Comparison of ENCODE assay signal across 17 mouse cellular contexts in the genomic region with DNA sequence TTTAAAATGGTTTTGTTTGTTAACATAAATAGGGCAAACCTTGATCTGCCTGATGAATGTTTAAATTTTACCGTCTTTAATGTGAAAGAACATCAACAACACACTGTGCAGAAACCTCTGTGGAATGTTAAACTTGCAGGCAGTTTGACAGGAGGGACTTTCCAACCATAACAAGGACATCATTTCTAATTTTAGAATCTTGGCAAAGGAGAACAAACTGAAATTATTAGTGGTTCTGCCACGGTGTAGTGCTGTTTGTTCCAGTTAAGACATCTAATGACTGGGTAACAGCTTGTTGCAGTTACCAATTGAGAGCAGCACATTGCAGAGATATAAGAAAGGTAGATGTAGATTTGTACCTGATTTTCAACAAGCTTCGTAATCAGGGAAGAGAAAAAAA.
DNase-seq lines count a peak whose midpoint lies in the region; ATAC-seq and TF ChIP-seq lines count a peak whose summit lies in the region.
"Had no signal": no experiment of that assay in that cellular context is flagged by ENCODE, and none has a peak within 500 bp of the region (broad histone marks: within the 10 kb centered on the region; RNA-seq: fewer than 3 reads in every experiment).

No protein-coding gene starts in this region.

- no peaks in the 10 kb centered on the region for H3K27me3 ChIP-seq in heart, embryonic 11.5 days (ENCODE audit: control insufficient read depth, insufficient read depth, low read length)
- H3K27me3 ChIP-seq: midbrain, embryonic 15.5 days; neural tube, embryonic 15.5 days had no signal

- ATAC-seq in heart, embryonic 11.5 days (replicated peaks; ENCODE audit: insufficient number of reproducible peaks, low FRiP score, low TSS enrichment): no peak
- ATAC-seq: midbrain, embryonic 15.5 days had no signal

- no peaks in the 10 kb centered on the region for H3K4me1 ChIP-seq in heart, embryonic 11.5 days (ENCODE audit: control insufficient read depth, insufficient read depth, low read length)
- H3K4me1 ChIP-seq: midbrain, embryonic 15.5 days; neural tube, embryonic 15.5 days had no signal

- TF ChIP-seq CTCF in layer of hippocampus, adult 2 months (conservative IDR thresholded peaks at IDR 0.05): no peak

- no peak overlapping the region for H3K4me3 ChIP-seq in heart, embryonic 11.5 days (ENCODE audit: low read depth, low read length)
- no peak overlapping the region for H3K4me3 ChIP-seq in layer of hippocampus, adult 2 months
- H3K4me3 ChIP-seq: midbrain, embryonic 15.5 days; neural tube, embryonic 15.5 days had no signal

- DNase-seq in heart, adult 9 months (ENCODE audit: low spot score in 2 of 2): peak; percentile 10 to 11
- no peak for DNase-seq in layer of hippocampus, adult 2 months (ENCODE audit: low spot score in 2 of 2)
- DNase-seq in layer of hippocampus, adult 9-10 months (ENCODE audit: low spot score): no peak
- peak; percentile 37 for DNase-seq in brain, adult 2 months (ENCODE audit: low read depth, low spot score)
- peak; percentile 1 for DNase-seq in skeletal muscle tissue, adult 2 months (ENCODE audit: low read depth, low spot score)
- no peak for DNase-seq in adrenal gland, postnatal 14 days
- DNase-seq: adrenal gland, adult 8-10 months; cerebellum, adult 11 months; cerebellum, postnatal 25 days; kidney, adult 18-20 months; kidney, postnatal 10 days; left cerebral cortex, postnatal 4 days; liver; lung, postnatal 36 days had no signal

- H3K9me3 ChIP-seq in heart, embryonic 11.5 days (replicated peaks; ENCODE audit: control insufficient read depth, low read length): no peaks in the 10 kb centered on the region
- H3K9me3 ChIP-seq: midbrain, embryonic 15.5 days; neural tube, embryonic 15.5 days had no signal

- 40% methylated on average over 3 of the region's 3 CpGs for WGBS in heart, embryonic 11.5 days (ENCODE audit: insufficient replicate concordance)

- no peaks in the 10 kb centered on the region for H3K36me3 ChIP-seq in heart, embryonic 11.5 days (ENCODE audit: control insufficient read depth, insufficient read depth, low read length)
- H3K36me3 ChIP-seq: midbrain, embryonic 15.5 days; neural tube, embryonic 15.5 days had no signal

- H3K9ac ChIP-seq in heart, embryonic 11.5 days (ENCODE audit: low read depth, low read length): no peak overlapping the region
- H3K9ac ChIP-seq: midbrain, embryonic 15.5 days; neural tube, embryonic 15.5 days had no signal

- H3K27ac ChIP-seq in heart, embryonic 11.5 days (ENCODE audit: low read depth, low read length): no peak overlapping the region
- peak overlapping the region; percentile 84 for H3K27ac ChIP-seq in layer of hippocampus, adult 2 months
- H3K27ac ChIP-seq: midbrain, embryonic 15.5 days; neural tube, embryonic 15.5 days had no signal

- H3K4me2 ChIP-seq in heart, embryonic 11.5 days: no peak overlapping the region
- H3K4me2 ChIP-seq: midbrain, embryonic 15.5 days; neural tube, embryonic 15.5 days had no signal

Comparison
In these comparisons a context has a peak if more than half of its experiments do, and no peak if none do; other contexts are left out.
1. DNase-seq: peak in heart, adult 9 months (2 of 2), brain, adult 2 months (single experiment) and skeletal muscle tissue, adult 2 months (single experiment); none in layer of hippocampus, adult 2 months (0 of 2), layer of hippocampus, adult 9-10 months (single experiment) and adrenal gland, postnatal 14 days (single experiment).